Mouse (Mus musculus) gastrocnemius, postnatal 10 days (tissue): ENCODE data around the gene Morc3. TPM values are rescaled to one million over a fixed set of nuclear protein-coding genes. Genes with fewer than 3 reads are reported as not detected.

Experiments used
- DNase-seq: peaks from one replicate; pipeline ENCODE4 v3.0.0; 2021; ENCODE audit warnings: mixed read lengths
- long read RNA-seq, 2 experiments: library from polyadenylated mRNA; stranded (forward); transcript quantifications; one replicate each; pipeline ENCODE4 v2.0.0; 2021
- total RNA-seq, 2 experiments: library from RNA; stranded (reverse); gene quantifications; 2 replicates each; pipeline ENCODE4 v1.2.3; 2021

The Morc3 gene
- total RNA-seq, result 10 to 100 TPM; 24.5 to 32.8 TPM
- long read RNA-seq, experiment 1, full-length matches to known transcripts, result 16 of 21 reads
- long read RNA-seq, experiment 1, partial matches to known transcripts, result 1 of 21 reads
- long read RNA-seq, experiment 1, other reads (novel, unspliced or antisense), result 4 of 21 reads
- long read RNA-seq, experiment 2, full-length matches to known transcripts, result 10 of 11 reads
- long read RNA-seq, experiment 2, partial matches to known transcripts, result 0 of 11 reads
- long read RNA-seq, experiment 2, other reads (novel, unspliced or antisense), result 1 of 11 reads

GRCm38 (mm10) chr16:93831627-93832395 is at the start of gene Morc3:
Morc3 (plus strand) TSS chr16:93832121.
- DNase-seq, result peak; percentile 100

- no peak for DNase-seq
These were observed 47.7 kb upstream of the Morc3 start for GRCm38 (mm10) chr16:93784175-93784574.

- DNase-seq, result peak; percentile 76
These were observed 46.1 kb upstream of the Morc3 start for GRCm38 (mm10) chr16:93785805-93786204.

- DNase-seq, result no peak
These were observed 43.5 kb upstream of the Morc3 start for GRCm38 (mm10) chr16:93788388-93788787.

- DNase-seq, result peak; percentile 4
These were observed 43.0 kb upstream of the Morc3 start for GRCm38 (mm10) chr16:93788881-93789280.

GRCm38 (mm10) chr16:93789971-93790755 is 41.8 kb upstream of the Morc3 start:
- DNase-seq, result no peak

GRCm38 (mm10) chr16:93792981-93793630 is 38.8 kb upstream of the Morc3 start:
- no peak for DNase-seq

GRCm38 (mm10) chr16:93794845-93795244 is 37.1 kb upstream of the Morc3 start:
- no peak for DNase-seq

- no peak for DNase-seq
These were observed 36.5 kb upstream of the Morc3 start for GRCm38 (mm10) chr16:93795391-93795790.

GRCm38 (mm10) chr16:93797021-93797840 is 34.7 kb upstream of the Morc3 start:
- DNase-seq, result peak; percentile 59

- DNase-seq, result peak; percentile 6
These were observed 34.0 kb upstream of the Morc3 start for GRCm38 (mm10) chr16:93797841-93798492.

GRCm38 (mm10) chr16:93798623-93799022 is 33.3 kb upstream of the Morc3 start:
- no peak for DNase-seq

GRCm38 (mm10) chr16:93799071-93799470 is 32.9 kb upstream of the Morc3 start:
- DNase-seq, result no peak

- no peak for DNase-seq
These were observed 32.0 kb upstream of the Morc3 start for GRCm38 (mm10) chr16:93799936-93800335.

- no peak for DNase-seq
These were observed 24.8 kb upstream of the Morc3 start for GRCm38 (mm10) chr16:93807167-93807566.

GRCm38 (mm10) chr16:93807961-93808554 is 23.9 kb upstream of the Morc3 start:
- DNase-seq, result peak; percentile 72

- peak; percentile 65 for DNase-seq
These were observed 15.8 kb upstream of the Morc3 start for GRCm38 (mm10) chr16:93815856-93816736.

- DNase-seq, result no peak
These were observed 15.1 kb upstream of the Morc3 start for GRCm38 (mm10) chr16:93816861-93817260.

- no peak for DNase-seq
These were observed 14.6 kb upstream of the Morc3 start for GRCm38 (mm10) chr16:93817371-93817770.
